Mouse (Mus musculus) MN1 (cell line): ENCODE results near the gene Acp4.
A peak's percentile ranks its signal among the peaks of the same experiment; 100 is the strongest.
"Not testable (repeated sequence)": the region's sequence is repeated elsewhere in the genome, so short reads cannot be mapped to it uniquely, and the experiment has no call there.

ENCODE experiments used
- DNase-seq: peaks from one replicate; pipeline ENCODE4 v3.0.0-alpha.2; 2016; ENCODE audit warnings: low spot score

Acp4 gene

DNA sequence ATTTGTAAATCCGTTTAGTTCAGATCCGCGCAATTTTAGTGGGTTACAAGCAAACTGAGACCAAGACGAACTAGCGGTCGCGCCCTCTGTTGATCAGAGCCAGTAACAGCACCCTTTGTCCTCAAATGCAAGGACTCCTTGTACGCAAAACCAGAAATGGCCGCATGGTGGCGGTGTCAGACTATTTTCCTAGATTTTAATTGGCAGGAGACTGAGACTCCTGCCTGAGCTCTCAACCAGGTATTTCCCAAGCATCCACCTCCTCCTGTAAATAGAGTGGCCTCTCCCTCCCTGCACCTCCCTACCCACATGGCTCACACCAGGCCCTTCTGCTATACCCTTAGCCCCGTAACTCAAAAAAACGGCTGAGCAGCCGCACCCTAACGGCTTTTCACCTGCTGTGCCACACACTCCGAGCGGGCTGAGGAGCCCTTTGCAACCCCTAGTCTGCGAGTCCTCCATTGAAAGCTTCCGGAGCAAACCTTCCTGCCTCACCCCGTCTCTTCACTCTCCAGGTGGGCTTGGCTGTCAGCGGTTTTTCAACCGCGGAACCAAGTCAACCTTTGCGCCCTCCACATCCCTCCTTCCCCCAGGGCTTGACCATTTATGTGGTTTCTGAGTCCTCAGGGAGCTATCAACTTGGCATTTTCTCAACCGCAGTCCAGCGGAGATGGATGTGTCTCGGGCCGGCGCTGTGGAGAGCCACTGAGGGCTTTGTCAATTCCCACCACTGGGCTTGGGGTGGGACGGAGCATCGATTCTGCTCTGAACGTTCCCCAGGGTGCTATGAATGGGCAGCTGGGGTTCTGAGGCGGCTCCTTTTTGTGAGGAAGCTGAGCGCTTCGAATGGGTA is 5.8 kb upstream of the Acp4 start:
- DNase-seq = peak; percentile 94

DNA sequence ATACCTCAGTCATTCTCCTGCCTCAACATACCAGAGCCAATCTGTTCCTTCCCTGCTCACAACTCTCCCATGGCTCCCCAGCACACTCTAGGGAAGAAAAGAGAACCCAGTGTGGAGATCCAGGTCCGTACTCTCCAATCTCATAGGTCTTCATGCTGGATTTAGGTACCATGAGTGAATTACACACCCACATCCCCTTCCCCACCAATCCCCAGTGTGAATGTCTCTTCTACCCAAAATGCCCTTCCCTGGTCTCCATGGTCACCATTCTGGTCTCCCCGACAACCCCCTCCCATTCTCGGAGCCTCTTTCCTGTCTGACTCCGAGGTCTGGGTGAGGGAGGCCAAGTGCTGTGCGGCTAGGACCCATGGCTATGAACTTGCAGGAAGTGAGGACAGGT is 4.0 kb upstream of the Acp4 start, which contains the start of gene Gm15517:
Gene Gm15517 (plus strand): TSS at position 301 of the 400 bp plus-strand sequence.
- no peak for DNase-seq

DNA sequence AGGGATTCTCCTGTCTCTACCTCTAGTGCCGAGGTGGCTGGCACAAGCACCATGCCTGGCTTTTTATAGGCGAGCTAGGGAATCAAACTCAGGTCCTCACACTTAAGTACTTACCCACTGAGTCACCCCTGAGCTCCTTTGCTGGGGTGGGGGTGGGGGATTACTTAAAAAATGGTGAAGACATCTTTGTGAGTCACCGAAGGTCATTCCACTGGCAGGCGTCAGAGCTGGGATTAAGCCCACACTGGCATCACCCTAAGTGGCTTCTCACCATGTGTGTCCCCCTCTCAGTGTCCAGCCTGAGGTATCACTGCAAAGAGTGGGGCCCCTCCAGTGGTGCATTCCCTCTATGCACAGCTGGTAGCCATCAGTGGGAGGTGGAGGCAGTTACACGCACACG is 3.2 kb upstream of the Acp4 start:
- DNase-seq = no peak

DNA sequence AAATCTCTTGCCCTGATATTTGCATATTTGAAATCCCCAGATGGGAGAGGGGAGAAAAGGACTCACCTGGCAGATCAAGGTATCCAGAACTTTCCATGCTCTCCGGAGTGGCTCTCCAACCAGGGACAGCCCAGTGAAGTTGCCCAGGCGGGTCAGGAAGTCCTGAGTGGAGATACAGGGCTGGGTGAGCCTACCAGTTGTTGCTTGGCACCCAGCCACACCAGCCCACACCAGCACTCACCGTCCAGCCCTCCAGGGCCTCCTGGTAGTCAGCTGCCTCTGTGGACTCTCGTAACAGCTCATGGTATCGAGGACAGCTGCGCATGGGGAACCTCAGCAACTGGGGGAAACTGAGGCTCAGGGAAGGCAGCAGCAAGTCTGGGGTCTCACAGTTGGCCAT is 2.2 kb downstream of the Acp4 start:
- DNase-seq = peak; percentile 34

DNA sequence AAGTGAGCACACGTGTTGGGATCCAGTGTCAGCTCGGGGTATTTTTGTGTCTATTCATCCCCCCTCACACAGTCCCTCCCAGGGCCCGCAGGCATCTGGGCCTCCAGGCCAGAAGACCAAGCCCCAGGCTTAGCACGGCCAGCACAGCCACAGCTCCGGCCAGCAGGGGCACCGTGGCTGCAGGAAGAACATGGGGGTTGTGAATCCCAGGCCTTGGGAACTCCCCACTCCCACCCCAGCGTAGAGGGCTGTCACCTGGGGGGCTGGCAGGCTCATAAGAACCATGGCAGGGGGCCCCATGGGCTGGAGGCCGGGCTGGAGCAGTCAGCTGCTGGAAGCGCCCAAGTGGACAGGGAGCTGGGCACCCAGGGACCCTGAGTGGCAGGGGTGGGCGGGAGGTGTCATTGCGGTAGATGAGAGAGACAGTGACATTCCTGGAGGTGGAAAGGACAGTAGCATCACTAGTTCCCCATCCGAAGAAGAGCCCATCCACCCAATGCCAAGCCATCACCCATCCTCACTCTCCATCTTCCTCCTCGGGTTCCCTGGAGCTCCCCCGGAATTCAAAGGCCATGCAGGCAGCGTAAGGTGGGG is 4.1 kb downstream of the Acp4 start:
- no peak for DNase-seq

DNA sequence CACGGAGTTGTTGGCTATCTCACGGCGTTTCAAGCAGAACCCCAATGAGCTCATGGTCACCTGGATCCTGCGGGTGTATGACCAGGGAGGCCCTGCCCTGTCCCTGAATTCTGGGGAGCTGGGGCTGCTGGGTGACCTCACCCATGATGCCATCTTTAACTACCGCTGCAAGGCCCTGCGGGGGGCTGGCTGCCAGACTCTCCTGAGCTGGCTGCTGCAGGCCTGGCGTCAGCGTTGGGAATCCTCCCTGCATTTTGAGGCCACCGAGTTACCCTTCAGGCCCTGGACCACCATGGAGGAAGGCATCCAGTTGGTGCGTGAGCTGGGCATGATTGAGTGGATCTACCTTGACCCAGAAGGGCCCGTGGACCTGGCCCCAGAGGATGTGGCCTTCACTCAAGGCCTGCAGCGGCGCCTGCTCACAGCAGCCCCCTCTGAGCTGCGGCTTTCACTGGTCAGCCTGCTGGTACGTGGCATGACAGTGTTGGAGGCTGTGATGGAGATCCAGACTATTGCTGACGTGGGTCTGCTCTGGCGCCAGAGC is 6.4 kb downstream of the Acp4 start:
- not testable (repeated sequence) for DNase-seq

DNA sequence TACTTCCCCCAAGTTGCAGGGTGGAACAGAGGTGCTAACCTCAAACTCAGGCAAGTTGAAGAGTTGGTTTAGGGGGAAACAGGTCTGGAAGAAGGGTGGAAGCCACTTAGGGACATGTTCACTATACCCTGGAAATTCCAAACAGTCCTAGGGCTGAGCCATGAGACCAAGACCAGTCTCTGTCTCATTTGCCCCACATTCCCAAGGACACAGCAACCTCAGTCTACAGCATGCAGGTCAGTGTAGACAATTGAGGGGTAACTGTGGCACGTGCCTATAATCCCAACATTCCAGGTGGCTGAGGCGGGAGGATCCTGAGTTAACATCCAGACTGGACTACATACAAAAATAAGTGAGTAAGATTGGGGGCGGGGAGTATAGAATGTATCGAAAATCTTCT is 7.9 kb downstream of the Acp4 start:
- DNase-seq = no peak

DNA sequence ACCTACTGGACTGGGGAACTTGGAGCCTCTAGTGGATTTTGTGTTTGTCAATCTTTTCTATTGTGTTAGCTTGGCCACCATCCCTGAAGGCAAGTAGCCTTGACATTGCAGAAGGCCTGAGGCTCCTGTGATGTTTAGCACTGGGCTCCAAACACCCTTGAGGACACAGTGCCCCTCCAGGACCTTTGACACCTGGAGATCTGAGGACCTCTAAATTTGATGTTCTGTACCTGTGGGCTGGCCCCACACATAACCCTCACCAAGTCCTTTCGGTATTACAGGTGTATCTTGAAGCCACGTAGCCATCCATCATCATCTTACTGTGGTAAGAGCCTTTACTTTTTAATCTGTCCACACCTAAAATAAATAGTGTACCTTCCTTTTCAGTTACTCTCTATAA is 9.2 kb downstream of the Acp4 start:
- no peak for DNase-seq

DNA sequence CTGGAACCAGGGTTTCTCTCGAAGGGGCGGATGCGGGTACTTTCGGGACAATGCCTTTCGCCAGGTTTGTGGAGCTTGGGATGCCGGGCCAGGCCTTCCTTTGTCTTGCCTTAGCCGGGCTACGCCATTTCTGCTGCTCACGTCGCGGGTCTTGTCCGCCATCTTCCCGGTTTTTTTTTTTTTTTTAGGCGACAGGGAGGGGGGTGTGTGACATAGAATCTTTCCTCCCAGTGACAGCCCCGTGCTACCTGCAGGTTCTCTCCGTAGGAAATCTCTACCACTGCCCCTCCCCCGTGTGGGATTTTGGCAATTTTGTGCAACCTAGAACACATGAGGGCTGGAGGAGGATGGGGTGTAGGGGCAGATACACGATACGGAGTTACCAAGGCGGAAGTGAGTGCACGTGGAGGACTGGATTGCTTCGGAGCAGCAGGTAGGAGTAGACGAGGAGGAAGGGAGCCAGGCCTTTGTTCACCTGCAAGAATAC is 10.2 kb downstream of the Acp4 start:
- DNase-seq = peak; percentile 62

DNA sequence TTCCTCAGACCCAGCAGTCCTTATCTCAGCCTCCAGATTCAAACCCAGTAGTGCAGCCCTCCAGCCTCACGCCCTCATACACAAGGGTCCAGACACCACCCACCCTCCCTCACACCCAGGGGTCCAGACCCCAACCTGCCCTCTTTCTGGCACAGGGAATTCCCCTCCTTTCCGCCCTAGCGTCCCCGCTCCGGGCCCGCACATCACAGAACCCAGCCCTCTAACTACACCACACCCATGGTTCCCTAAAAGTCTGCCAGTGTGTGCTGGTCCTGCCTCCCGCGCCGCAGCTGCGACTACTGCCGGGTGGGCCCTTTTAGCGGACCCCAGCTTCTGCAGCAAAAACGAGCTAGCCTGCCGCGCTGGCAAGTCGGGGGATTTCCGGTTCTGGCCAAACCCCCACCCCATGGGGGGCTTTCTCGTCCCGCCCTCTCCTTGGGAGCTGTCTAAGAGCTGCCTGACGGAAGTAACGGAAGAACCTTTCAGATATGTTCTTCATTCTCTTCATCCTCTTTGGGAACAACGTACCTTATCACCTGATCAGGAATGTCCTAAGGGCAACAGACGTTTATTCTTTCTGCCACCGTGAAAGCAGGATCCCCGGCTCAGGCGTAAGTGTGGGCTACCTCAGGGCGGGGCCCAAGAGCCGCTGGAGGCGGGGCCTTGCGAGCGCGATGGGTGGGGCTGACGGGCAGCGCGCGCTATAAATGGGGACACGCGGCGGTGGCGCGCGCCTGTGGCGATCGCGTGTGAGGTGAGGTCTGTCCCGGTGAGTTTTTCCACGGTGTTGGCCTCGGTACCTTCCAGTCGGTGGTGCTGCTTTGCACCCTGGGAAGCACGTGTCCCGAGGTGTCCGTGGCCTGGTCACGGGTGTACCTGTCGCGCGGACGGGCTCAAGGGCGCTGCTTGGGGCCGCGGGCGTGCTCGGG is 10.9 kb downstream of the Acp4 start, which contains the start of the genes 1700028J19Rik and 2410002F23Rik:
Gene 1700028J19Rik (minus strand): TSS at position 641 of the 929 bp plus-strand sequence.
Gene 2410002F23Rik (plus strand): TSS at position 668 of the 929 bp plus-strand sequence.
- peak; percentile 90 for DNase-seq

DNA sequence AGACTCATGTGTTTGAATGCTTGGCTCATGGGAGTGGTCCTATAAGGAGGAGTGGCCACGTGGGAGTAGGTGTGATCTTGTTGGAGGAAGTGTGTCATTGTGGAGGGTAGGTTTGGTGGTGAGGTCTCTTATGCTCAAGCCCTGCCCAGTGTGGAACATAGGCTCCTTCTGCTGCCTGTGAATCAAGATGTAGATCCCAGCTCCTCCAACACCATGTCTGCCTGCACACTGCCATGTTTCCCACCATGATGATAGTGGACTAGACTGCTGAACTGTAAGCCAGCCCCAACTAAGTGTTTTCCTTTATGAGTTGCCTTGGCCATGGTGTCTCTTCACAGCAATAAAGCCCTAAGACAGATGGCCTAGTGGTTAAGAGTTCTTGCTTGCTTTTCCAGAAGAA is 13.1 kb downstream of the Acp4 start:
- DNase-seq = no peak

DNA sequence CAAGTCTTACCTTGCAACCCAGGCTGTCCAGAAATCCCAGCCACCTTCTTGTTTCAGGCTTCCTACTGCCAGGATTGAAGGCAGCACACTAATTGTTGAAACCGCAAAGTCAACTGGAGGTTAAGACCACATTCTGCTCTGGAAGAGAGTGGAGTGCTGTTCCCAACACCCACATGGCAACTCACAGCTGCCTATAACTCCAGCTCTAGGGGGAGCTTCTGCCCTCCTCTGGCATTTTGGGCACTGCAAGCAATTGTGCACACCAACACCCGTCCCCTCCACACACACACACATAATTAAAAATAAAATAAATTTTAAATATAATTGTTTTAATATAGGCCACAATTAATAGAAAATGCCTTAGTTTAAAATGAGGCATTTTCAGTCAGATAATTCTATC is 16.0 kb downstream of the Acp4 start:
- DNase-seq = no peak

DNA sequence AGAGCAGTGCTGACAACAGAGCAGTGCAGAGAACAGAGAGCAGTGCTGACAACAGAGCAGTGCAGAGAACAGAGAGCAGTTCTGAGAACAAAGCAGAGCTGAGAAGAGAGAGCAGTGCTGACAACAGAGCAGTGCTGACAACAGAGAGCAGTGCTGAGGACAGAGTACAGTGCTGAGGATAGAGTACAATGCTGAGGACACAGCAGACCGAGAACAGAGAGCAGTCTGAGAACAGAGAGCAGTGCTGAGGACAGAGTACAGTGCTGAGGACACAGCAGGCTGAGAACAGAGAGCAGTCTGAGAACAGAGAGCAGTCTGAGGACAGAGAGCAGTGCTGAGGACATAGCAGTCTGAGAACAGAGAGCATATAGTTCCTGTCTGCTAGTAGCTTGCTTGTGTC is 16.5 kb downstream of the Acp4 start:
- no peak for DNase-seq

DNA sequence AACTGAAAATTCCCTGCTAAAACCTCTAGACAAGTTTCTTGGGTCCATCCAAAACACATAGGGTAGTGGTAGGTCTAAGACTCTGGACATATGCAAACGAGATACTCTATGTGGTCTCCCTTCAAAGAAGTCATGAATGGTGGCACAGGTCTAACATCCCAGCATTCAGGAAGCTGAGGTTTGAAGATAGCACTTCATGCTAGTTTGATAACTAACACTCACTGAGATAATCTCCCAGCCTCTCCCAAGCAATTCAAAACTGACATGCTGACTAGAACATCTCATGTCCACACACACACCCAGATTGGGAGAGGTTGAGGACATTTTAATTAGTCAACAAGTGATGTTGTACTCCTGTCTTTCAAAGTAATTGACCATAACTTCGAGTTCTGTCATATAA is 17.3 kb downstream of the Acp4 start:
- no peak for DNase-seq

DNA sequence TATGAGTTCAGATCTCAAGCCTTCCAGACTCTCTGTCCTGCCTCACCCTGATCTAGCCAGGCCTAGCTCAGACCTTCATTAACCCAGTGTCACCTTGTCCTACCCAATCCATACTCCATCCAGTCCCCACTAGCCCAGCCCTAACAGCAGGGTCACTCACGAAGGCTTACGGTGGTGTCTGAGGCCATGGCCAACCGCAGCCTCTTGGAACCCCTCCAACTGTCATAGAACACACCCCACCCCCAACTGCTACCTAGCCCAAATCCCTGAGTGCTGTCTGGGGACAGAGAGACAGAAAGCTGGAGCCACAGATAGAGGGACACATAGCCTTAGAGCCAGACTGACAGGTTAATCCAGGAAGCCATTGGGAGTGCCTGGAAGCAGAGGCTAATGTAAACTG is 21.3 kb downstream of the Acp4 start, which contains the start of gene Gm36864:
Gene Gm36864 (plus strand): TSS at position 269 of the 400 bp plus-strand sequence.
- no peak for DNase-seq

DNA sequence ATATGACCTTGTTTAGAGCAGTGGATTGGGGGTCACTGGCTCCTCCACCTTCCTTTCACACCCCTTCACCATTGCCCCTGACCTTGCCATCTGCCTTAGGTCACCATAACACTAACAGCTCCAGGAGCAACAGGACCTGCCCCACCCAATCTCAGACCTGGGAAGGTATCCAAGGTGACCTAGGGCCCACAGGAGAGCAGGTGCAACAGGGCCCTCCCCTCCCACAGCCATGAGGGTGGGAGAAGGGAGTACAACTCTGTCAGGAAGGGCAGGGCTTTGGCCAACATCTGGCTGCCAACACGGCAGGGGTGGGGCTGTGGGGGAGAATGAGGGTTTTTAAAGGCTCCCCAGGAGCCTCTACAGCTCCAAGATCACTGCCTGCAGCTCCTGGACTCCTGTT is 32.1 kb downstream of the Acp4 start, which contains the start of gene Klk1:
Gene Klk1 (plus strand): TSS at position 285 of the 400 bp plus-strand sequence.
- no peak for DNase-seq

DNA sequence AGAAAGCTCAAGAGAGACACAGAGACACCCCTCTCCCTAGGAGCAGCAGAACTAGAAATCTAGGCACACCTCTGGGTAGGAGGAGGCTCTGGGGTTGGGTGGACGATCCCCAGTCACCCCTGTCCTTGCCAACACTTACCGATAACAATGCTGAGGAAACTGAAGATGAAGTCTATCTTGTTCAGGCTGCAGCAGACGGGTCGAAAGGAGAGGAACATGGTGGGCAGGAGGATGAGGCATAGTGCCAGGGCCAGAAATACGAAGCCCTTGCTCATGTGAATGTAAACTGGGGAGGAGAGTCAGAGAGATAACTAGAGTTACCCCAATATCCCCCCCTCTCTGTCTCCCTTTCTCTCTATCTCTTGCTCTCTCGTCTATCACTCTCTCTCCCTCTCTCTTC is 34.8 kb downstream of the Acp4 start:
- DNase-seq = not testable (repeated sequence)

DNA sequence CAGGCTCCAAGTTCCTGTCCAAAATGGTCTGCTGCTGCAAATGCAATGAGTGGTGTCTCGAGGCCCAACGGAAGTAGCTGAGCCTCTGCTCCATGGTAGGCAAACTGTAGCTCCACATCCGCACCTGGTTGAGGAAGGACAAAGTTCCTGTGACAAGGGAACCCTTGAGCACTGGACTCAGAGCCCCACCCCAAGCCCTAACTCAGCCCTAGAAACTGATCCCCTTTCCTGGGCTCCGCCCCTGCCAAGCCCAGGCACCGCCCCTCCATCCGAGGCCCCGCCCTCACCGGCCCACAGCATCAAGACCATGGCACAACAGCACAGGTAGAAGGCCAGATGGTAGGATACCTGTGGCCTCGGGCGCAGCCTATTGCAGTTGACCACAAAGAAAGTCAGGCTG is 35.6 kb downstream of the Acp4 start:
- not testable (repeated sequence) for DNase-seq

DNA sequence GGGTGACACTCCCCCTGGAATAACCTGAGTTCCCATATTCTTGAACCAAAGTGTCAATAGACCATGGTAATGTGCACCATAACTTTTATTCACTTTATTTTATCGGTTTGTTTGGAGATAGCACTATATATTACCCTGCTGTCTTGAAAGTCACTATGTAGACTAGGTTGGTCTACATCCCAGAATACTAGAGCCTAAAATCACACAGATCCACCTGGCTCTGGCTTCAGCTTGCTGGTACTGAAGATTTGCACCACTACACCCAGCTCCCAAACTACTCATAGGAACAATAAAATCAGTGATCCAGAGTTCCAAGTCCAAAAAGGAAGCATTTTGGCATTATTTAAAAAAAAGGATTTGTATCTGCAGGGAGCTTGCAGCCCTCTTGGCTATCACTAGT is 41.5 kb downstream of the Acp4 start, which contains the start of gene Klk1b5:
Gene Klk1b5 (plus strand): TSS at position 301 of the 400 bp plus-strand sequence.
- DNase-seq = no peak

DNA sequence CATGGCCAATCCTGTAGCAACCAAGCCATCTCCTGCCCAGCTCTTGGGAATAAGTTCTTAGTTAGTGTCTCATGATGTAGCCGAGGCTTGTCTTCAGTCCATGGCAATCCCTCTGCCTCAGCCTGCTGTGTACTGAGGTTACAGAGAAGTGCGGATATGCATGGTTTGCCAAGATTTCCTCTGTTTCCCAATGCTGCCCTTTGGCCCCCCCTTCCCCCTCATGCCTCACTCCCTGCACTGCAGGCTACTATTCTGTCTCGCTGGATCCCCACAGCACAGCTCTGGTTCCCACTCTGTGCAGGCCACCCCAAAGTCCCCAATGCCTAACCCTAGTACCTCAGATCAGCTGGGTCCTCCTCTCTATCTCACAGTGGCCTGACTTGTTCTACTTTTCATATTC is 48.9 kb downstream of the Acp4 start:
- DNase-seq = no peak

DNA sequence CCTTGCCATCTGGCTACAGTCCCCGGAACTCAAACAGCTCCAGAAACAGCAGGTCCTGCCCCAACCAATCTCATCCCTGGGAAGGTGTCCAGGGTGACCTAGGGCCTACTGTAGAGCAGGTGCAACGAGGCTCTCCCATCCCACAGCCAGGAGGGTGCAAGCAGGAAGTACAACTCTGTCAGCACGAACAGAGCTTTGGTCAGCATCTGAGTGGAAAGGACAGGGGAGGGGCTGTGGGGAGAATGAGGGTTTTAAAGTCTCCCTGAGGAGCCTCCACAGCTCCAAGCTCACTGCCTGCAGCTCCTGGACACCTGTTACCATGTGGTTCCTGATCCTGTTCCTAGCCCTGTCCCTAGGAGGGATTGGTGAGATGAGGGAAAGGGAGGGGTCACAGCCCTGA is 50.0 kb downstream of the Acp4 start, which contains the start of gene Klk1b4:
Gene Klk1b4 (plus strand): TSS at position 301 of the 400 bp plus-strand sequence.
- not testable (repeated sequence) for DNase-seq
